Mouse (Mus musculus) hindbrain, embryonic 16.5 days (tissue): ENCODE results near the gene Tcl1b5. TPM values are rescaled to one million over a fixed set of nuclear protein-coding genes. Genes with fewer than 3 reads are reported as not detected.
"Not testable (repeated sequence)": the region's sequence is repeated elsewhere in the genome, so short reads cannot be mapped to it uniquely, and the experiment has no call there.

Source experiments
- ATAC-seq: fragments of 200-750 bp; cut with Nextera tagmentation; 2 replicates; pipeline ENCODE4 v1.8.0; 2017; ENCODE audit warnings: moderate TSS enrichment, moderate library complexity
- H3K27ac ChIP-seq: fragments of 300-500 bp; sonication (generic); 2 replicates; pipeline ENCODE4 v1.5.1; 2014; ENCODE audit warnings: low read depth, mild to moderate bottlenecking, control low read depth, low read length, moderate library complexity
- H3K27me3 ChIP-seq: fragments of 300-500 bp; sonication (generic); replicated peaks from 2 replicates; pipeline ENCODE4 v1.6.1; 2014; ENCODE audit warnings: low read length; ENCODE audit not compliant: control insufficient read depth, insufficient read depth
- H3K36me3 ChIP-seq: fragments of 300-500 bp; sonication (generic); 2 replicates; pipeline ENCODE4 v1.6.1; 2014; ENCODE audit warnings: mild to moderate bottlenecking, low read length, moderate library complexity, mixed read lengths; ENCODE audit not compliant: control insufficient read depth, insufficient read depth
- H3K4me1 ChIP-seq: fragments of 300-500 bp; sonication (generic); 2 replicates; pipeline ENCODE4 v1.6.1; 2014; ENCODE audit warnings: low read depth, low read length; ENCODE audit not compliant: control insufficient read depth, insufficient read depth
- H3K4me2 ChIP-seq: fragments of 300-500 bp; sonication (generic); 2 replicates; pipeline ENCODE4 v1.6.1; 2014; ENCODE audit warnings: mild to moderate bottlenecking, low read length, control low read depth, moderate library complexity
- H3K4me3 ChIP-seq: fragments of 300-500 bp; sonication (generic); 2 replicates; pipeline ENCODE4 v1.5.1; 2014; ENCODE audit warnings: mild to moderate bottlenecking, low read length, control low read depth, moderate library complexity
- H3K9ac ChIP-seq: fragments of 300-500 bp; sonication (generic); 2 replicates; pipeline ENCODE4 v1.6.1; 2014; ENCODE audit warnings: low read depth, mild to moderate bottlenecking, control low read depth, low read length, moderate library complexity
- H3K9me3 ChIP-seq: fragments of 300-500 bp; sonication (generic); 2 replicates; pipeline ENCODE4 v1.6.1; 2014; ENCODE audit warnings: mild to moderate bottlenecking, low read length, moderate library complexity; ENCODE audit not compliant: control insufficient read depth
- WGBS: fragments of 180-500 bp; shearing (Covaris S2); extraction: QIAGEN DNeasy Blood & Tissue Kit; methylation state at CpG from one replicate; pipeline ENCODE4 v1.1.7; 2014; 5-methylcytosine and 5-hydroxymethylcytosine counted together
- polyA plus RNA-seq: library from polyadenylated mRNA; unstranded; fragments of >200 nt; fragmentation: Nextera tagmentation; extraction: Ambion mirVana; gene quantifications from 2 replicates; pipeline ENCODE4 v1.2.1, GENCODE M21; 2015

The Tcl1b5 gene
- polyA plus RNA-seq, 1 experiment from 2014 or later = not detected

DNA sequence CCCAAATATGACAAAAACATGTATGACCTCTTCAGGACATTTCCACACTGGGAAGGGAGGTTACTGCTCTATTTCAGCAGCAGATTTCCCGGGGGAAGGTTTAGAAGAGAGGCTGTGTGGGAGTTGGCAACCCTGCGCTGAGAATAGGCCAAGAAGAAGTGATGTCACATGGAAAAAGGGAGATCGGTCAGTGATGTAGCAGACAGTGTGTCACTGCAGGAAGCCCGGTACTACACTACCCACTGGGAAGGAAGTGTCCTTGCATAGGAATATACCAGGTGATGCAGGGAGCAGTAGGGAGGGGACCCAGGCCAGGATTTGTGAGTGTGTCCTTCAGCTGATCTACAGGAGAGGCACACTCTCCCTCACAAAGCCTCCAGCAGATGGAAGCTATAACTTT is 20.9 kb upstream of the Tcl1b5 start:
- 74% methylated on average over 4 of the region's 4 CpGs for WGBS
- not testable (repeated sequence) for H3K4me2 ChIP-seq, H3K9ac ChIP-seq, H3K4me3 ChIP-seq, H3K36me3 ChIP-seq, ATAC-seq, H3K4me1 ChIP-seq, H3K27ac ChIP-seq, H3K9me3 ChIP-seq, H3K27me3 ChIP-seq

- Histone ChIP-seq H3K9me3 (no peaks in the 10 kb centered on the region), H3K36me3 (no peaks in the 10 kb centered on the region), H3K4me2 (no peak overlapping the region), H3K27ac (no peak overlapping the region), H3K9ac (no peak overlapping the region), H3K4me1 (no peaks in the 10 kb centered on the region), H3K4me3 (no peak overlapping the region), H3K27me3 (no peaks in the 10 kb centered on the region)
- 83% methylated on average over 6 of the region's 6 CpGs for WGBS
- ATAC-seq = no peak
These were observed 17.3 kb upstream of the Tcl1b5 start for GRCm38 (mm10) chr12:105158842-105159241.

DNA sequence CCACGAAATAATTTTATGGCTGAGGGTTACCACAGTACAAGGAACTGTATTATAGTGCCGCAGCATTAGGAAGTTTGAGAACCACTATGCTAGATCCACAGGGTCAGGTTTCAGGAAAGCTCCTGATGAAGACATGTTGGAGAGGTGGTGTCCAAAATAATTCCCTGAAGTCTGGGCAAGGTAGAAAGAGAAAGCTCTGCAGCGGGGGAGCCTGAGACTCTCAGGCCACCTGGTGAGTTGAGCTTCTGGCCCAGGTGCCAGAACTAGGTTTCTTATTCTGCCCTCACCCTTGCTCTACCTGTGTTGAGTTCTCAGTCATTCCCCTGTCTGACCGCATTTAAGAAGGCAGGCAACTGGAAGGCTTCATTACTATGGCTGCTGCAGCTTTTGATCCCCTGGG is 16.8 kb upstream of the Tcl1b5 start, which contains the start of gene Tcl1b1:
Gene Tcl1b1, plus strand, starts transcription at position 301 of the 400 bp plus-strand sequence.
- Histone ChIP-seq H3K4me3 (no peak within 1 kb of the TSS), H3K4me1 (no peaks in the 10 kb centered on the region), H3K4me2 (no peak within 1 kb of the TSS), H3K9me3 (no peaks in the 10 kb centered on the region), H3K36me3 (no peaks in the 10 kb centered on the region), H3K9ac (no peak within 1 kb of the TSS), H3K27ac (no peak within 1 kb of the TSS), H3K27me3 (no peaks in the 10 kb centered on the region)
- ATAC-seq = no peak
- WGBS = 76% methylated on average over 4 of the region's 4 CpGs

DNA sequence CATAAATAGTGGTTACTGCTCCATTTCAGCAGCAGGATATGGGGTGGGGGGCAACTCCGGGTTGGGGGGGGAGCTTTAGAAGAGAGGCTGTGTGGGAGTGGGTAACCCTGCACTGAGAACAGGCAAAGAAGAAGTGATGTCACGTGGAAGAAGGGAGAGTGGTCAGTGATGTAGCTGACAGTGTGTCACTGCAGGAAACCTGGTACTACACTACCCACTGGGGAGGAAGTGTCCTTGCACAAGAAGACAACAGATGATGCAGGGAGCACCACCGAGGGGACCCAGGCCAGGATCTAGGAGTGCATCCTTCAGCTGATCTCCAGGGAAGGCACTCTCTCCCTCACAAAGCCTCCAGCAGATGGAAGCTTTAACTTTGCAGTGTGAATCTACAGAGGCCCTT is 9.4 kb upstream of the Tcl1b5 start:
- Histone ChIP-seq H3K4me1 (no peaks in the 10 kb centered on the region), H3K27me3 (no peaks in the 10 kb centered on the region), H3K36me3 (no peaks in the 10 kb centered on the region), H3K4me2 (no peak overlapping the region), H3K27ac (no peak overlapping the region), H3K4me3 (no peak overlapping the region), H3K9me3 (no peaks in the 10 kb centered on the region), H3K9ac (no peak overlapping the region)
- WGBS = 68% methylated on average over 3 of the region's 3 CpGs
- ATAC-seq = no peak

GRCm38 (mm10) chr12:105173366-105173765 is 2.8 kb upstream of the Tcl1b5 start:
- H3K9ac ChIP-seq = no peak overlapping the region
- H3K4me2 ChIP-seq = no peak overlapping the region
- H3K4me3 ChIP-seq = no peak overlapping the region
- ATAC-seq = no peak
- H3K27me3 ChIP-seq = no peaks in the 10 kb centered on the region
- no peaks in the 10 kb centered on the region for H3K4me1 ChIP-seq
- H3K9me3 ChIP-seq = no peaks in the 10 kb centered on the region
- no peak overlapping the region for H3K27ac ChIP-seq
- WGBS = 86% methylated on average over 2 of the region's 2 CpGs
- H3K36me3 ChIP-seq = no peaks in the 10 kb centered on the region

- H3K27ac ChIP-seq, H3K4me2 ChIP-seq, H3K27me3 ChIP-seq, H3K36me3 ChIP-seq, H3K4me3 ChIP-seq, H3K4me1 ChIP-seq, H3K9me3 ChIP-seq, H3K9ac ChIP-seq, ATAC-seq: not testable (repeated sequence)
- 37% methylated on average over 2 of the region's 2 CpGs for WGBS
These were observed 1.8 kb upstream of the Tcl1b5 start for GRCm38 (mm10) chr12:105174318-105174717.

DNA sequence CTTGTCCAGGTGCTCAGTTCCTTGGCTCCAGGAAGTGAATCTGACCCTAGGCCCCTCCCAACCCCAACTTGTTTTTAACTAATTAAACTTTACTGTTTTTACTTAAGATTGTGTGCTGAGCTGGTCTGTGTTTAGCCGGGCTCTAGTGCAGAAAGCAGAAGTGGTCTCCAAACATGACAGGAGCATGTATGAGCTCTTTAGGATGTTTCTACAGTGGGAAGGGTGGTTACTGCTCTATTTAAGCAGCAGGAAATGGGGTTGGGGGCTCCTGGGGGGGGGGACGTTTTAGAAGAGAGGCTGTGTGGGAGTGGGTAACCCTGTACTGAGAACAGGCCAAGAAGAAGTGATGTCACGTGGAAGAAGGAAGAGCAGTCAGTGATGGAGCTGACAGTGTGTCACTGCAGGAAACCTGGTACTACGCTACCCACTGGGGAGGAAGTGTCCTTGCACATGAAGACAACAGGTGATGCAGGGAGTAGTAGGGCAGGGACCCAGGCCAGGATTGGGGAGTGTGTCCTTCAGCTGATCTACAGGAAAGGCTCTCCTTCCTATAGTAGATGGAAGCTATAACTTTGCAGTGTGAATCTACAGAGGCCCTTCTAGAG is 5.0 kb downstream of the Tcl1b5 start:
- not testable (repeated sequence) for H3K9me3 ChIP-seq, H3K9ac ChIP-seq, ATAC-seq, H3K27ac ChIP-seq, H3K4me3 ChIP-seq, H3K4me2 ChIP-seq, H3K36me3 ChIP-seq, H3K27me3 ChIP-seq, H3K4me1 ChIP-seq
- WGBS = 78% methylated on average over 4 of the region's 4 CpGs

- not testable (repeated sequence) for H3K9me3 ChIP-seq, H3K27me3 ChIP-seq, H3K9ac ChIP-seq, ATAC-seq, H3K4me2 ChIP-seq, H3K4me1 ChIP-seq, H3K4me3 ChIP-seq, H3K36me3 ChIP-seq, H3K27ac ChIP-seq
- 46% methylated on average over 2 of the region's 2 CpGs for WGBS
These were observed 12.8 kb downstream of the Tcl1b5 start for GRCm38 (mm10) chr12:105188980-105189379.

DNA sequence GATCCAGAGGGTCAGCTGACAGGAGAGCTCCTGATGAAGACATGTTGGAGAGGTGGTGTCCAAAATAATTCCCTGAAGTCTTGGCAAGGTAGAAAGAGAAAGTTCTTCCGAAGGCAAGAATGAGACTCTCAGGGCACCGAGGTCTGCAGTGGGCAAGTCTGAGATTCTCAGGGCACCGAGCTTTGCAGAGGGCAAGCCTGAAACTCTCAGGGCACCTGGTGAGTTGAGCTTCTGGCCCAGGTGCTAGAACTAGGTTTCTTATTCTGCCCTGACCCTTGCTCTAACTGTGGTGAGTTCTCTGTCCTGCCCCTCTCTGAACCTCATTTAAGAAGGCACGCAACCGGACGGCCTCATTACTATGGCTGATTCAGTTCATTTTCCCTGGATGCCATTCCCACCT is 14.6 kb downstream of the Tcl1b5 start, which contains the start of gene Tcl1b3:
Gene Tcl1b3, plus strand, starts transcription at position 301 of the 400 bp plus-strand sequence.
- not testable (repeated sequence) for H3K4me1 ChIP-seq, H3K4me2 ChIP-seq, H3K9ac ChIP-seq, ATAC-seq, H3K27me3 ChIP-seq, H3K9me3 ChIP-seq, H3K36me3 ChIP-seq, H3K27ac ChIP-seq, H3K4me3 ChIP-seq
- 91% methylated on average over 6 of the region's 6 CpGs for WGBS
